Mouse (Mus musculus): ENCODE data around the gene Cd300lg.

GRCm38 (mm10) chr11:102013201-102013600 is 28.1 kb upstream of the Cd300lg start:
- TF ChIP-seq EP300 (IDR thresholded peaks at IDR 0.05; ENCODE audit: insufficient read depth, low read depth, low read length) (no peak), CTCF (IDR thresholded peaks at IDR 0.05; ENCODE audit: low read depth, low read length) (no peak), POLR2A (IDR thresholded peaks at IDR 0.05; ENCODE audit: insufficient read depth, low read length) (no peak)

All from ES-Bruce4 (cell line).